Mouse (Mus musculus) forebrain, embryonic 16.5 days (tissue): Measurements from ENCODE around the gene Cfap70. TPM values are rescaled to one million over a fixed set of nuclear protein-coding genes. Genes with fewer than 3 reads are reported as not detected.

Experiments used
- ATAC-seq: fragments of 200-750 bp; cut with Nextera tagmentation; 2 replicates; pipeline ENCODE4 v1.8.0; 2017; ENCODE audit warnings: mild to moderate bottlenecking, moderate library complexity
- H3K27ac ChIP-seq: fragments of 300-500 bp; sonication (generic); 2 replicates; pipeline ENCODE4 v1.5.1; 2014; ENCODE audit warnings: low read length, control low read depth
- H3K27me3 ChIP-seq: fragments of 300-500 bp; sonication (generic); replicated peaks from 2 replicates; pipeline ENCODE4 v1.6.1; 2014; ENCODE audit warnings: low read length; ENCODE audit not compliant: control insufficient read depth, insufficient read depth
- H3K36me3 ChIP-seq: fragments of 300-500 bp; sonication (generic); 2 replicates; pipeline ENCODE4 v1.6.1; 2014; ENCODE audit not compliant: control insufficient read depth, insufficient read depth
- H3K4me1 ChIP-seq: fragments of 300-500 bp; sonication (generic); replicated peaks from 2 replicates; pipeline ENCODE4 v1.6.1; 2014; ENCODE audit warnings: low read length; ENCODE audit not compliant: control insufficient read depth, insufficient read depth
- H3K4me2 ChIP-seq: fragments of 300-500 bp; sonication (generic); 2 replicates; pipeline ENCODE4 v1.6.1; 2014; ENCODE audit warnings: mild to moderate bottlenecking, low read length, control low read depth
- H3K4me3 ChIP-seq: fragments of 300-500 bp; sonication (generic); replicated peaks from 2 replicates; pipeline ENCODE4 v1.5.1; 2014; ENCODE audit warnings: mild to moderate bottlenecking, low read length, control low read depth
- H3K9ac ChIP-seq: fragments of 300-500 bp; sonication (generic); replicated peaks from 2 replicates; pipeline ENCODE4 v1.6.1; 2014; ENCODE audit warnings: low read depth, low read length, control low read depth
- H3K9me3 ChIP-seq: fragments of 300-500 bp; sonication (generic); 2 replicates; pipeline ENCODE4 v1.6.1; 2016; ENCODE audit warnings: low read length; ENCODE audit not compliant: control insufficient read depth
- WGBS: fragments of 180-500 bp; shearing (Covaris S2); extraction: QIAGEN DNeasy Blood & Tissue Kit; methylation state at CpG from one replicate; pipeline ENCODE4 v1.1.7; 2014; 5-methylcytosine and 5-hydroxymethylcytosine counted together
- polyA plus RNA-seq: library from polyadenylated mRNA; unstranded; fragments of >200 nt; fragmentation: Nextera tagmentation; extraction: Ambion mirVana; gene quantifications from 2 replicates; pipeline ENCODE4 v1.2.1, GENCODE M21; 2015

Gene Cfap70
- polyA plus RNA-seq, 1 experiment from 2014 or later, result 1.1 TPM

GRCm38 (mm10) chr14:20393205-20393913 lies 58.7 kb downstream of the Cfap70 start, which contains the start of gene Mrps16:
Mrps16 (minus strand) TSS chr14:20393634.
- peak within 1 kb of the TSS; percentile 76 for H3K27ac ChIP-seq
- peak; percentile 98 for ATAC-seq
- H3K9me3 ChIP-seq, result no peaks in the 10 kb centered on the region
- H3K9ac ChIP-seq, result peak within 1 kb of the TSS; percentile 85
- H3K4me1 ChIP-seq, result peaks cover 15% of the 10 kb centered on the region
- WGBS, result under 1% methylated on average over 68 of the region's 68 CpGs
- peak within 1 kb of the TSS; percentile 63 for H3K4me3 ChIP-seq
- H3K4me2 ChIP-seq, result peak within 1 kb of the TSS; percentile 63
- H3K36me3 ChIP-seq, result no peaks in the 10 kb centered on the region
- H3K27me3 ChIP-seq, result no peaks in the 10 kb centered on the region

- 87% methylated on average over 3 of the region's 4 CpGs for WGBS
- no peak for ATAC-seq
- Histone ChIP-seq H3K9me3 (no peaks in the 10 kb centered on the region), H3K4me2 (no peak overlapping the region), H3K27ac (no peak overlapping the region), H3K4me3 (no peak overlapping the region), H3K36me3 (no peaks in the 10 kb centered on the region), H3K4me1 (peaks cover 25% of the 10 kb centered on the region), H3K27me3 (no peaks in the 10 kb centered on the region), H3K9ac (no peak overlapping the region)
These were observed 59.7 kb downstream of the Cfap70 start for GRCm38 (mm10) chr14:20392326-20392725.

- Histone ChIP-seq H3K4me1 (peaks cover 43% of the 10 kb centered on the region), H3K36me3 (peaks cover 4% of the 10 kb centered on the region; the same call in 1 of the 2 replicates), H3K4me2 (peak overlapping the region; percentile 87), H3K27me3 (no peaks in the 10 kb centered on the region), H3K9me3 (no peaks in the 10 kb centered on the region), H3K4me3 (peak overlapping the region; percentile 94), H3K27ac (no peak overlapping the region), H3K9ac (no peak overlapping the region)
- WGBS, result 86% methylated on average over 8 of the region's 8 CpGs
- no peak for ATAC-seq
These were observed 62.5 kb downstream of the Cfap70 start for GRCm38 (mm10) chr14:20389446-20390079.

GRCm38 (mm10) chr14:20388441-20389129 lies 63.4 kb downstream of the Cfap70 start, which contains the start of gene Dnajc9:
Dnajc9 (minus strand) TSS chr14:20388910.
- peaks cover 7% of the 10 kb centered on the region; the same call in 1 of the 2 replicates for H3K36me3 ChIP-seq
- peak within 1 kb of the TSS; percentile 83 for H3K9ac ChIP-seq
- under 1% methylated on average over 59 of the region's 59 CpGs for WGBS
- H3K4me2 ChIP-seq, result peak within 1 kb of the TSS; percentile 87
- peaks cover 40% of the 10 kb centered on the region for H3K4me1 ChIP-seq
- H3K27me3 ChIP-seq, result no peaks in the 10 kb centered on the region
- H3K9me3 ChIP-seq, result no peaks in the 10 kb centered on the region
- ATAC-seq, result peak; percentile 69
- peak within 1 kb of the TSS; percentile 86 for H3K27ac ChIP-seq
- peak within 1 kb of the TSS; percentile 94 for H3K4me3 ChIP-seq

- no peak for ATAC-seq
- no peak overlapping the region for H3K4me2 ChIP-seq
- no peaks in the 10 kb centered on the region for H3K9me3 ChIP-seq
- no peak overlapping the region for H3K9ac ChIP-seq
- H3K36me3 ChIP-seq, result peaks cover 15% of the 10 kb centered on the region
- no peaks in the 10 kb centered on the region for H3K4me1 ChIP-seq
- 91% methylated on average over 9 of the region's 9 CpGs for WGBS
- no peak overlapping the region for H3K4me3 ChIP-seq
- no peaks in the 10 kb centered on the region for H3K27me3 ChIP-seq
- no peak overlapping the region for H3K27ac ChIP-seq
These were observed 72.1 kb downstream of the Cfap70 start for GRCm38 (mm10) chr14:20379753-20380430.

GRCm38 (mm10) chr14:20379087-20379640 lies 72.9 kb downstream of the Cfap70 start:
- H3K27ac ChIP-seq, result no peak overlapping the region
- no peaks in the 10 kb centered on the region for H3K27me3 ChIP-seq
- WGBS, result 93% methylated on average over 5 of the region's 5 CpGs
- no peak overlapping the region for H3K4me3 ChIP-seq
- H3K9ac ChIP-seq, result no peak overlapping the region
- peaks cover 15% of the 10 kb centered on the region for H3K36me3 ChIP-seq
- H3K9me3 ChIP-seq, result no peaks in the 10 kb centered on the region
- ATAC-seq, result no peak
- no peak overlapping the region for H3K4me2 ChIP-seq
- H3K4me1 ChIP-seq, result no peaks in the 10 kb centered on the region

- WGBS, result 41% methylated on average over 13 of the region's 13 CpGs
- peaks cover 14% of the 10 kb centered on the region for H3K36me3 ChIP-seq
- no peak overlapping the region for H3K27ac ChIP-seq
- no peak overlapping the region for H3K4me3 ChIP-seq
- H3K9me3 ChIP-seq, result no peaks in the 10 kb centered on the region
- peak; percentile 28; the same call in 1 of the 2 replicates for ATAC-seq
- H3K4me2 ChIP-seq, result no peak overlapping the region
- H3K9ac ChIP-seq, result no peak overlapping the region
- no peaks in the 10 kb centered on the region for H3K4me1 ChIP-seq
- no peaks in the 10 kb centered on the region for H3K27me3 ChIP-seq
These were observed 73.5 kb downstream of the Cfap70 start for GRCm38 (mm10) chr14:20378313-20379061.

- no peak overlapping the region for H3K9ac ChIP-seq
- no peak overlapping the region for H3K4me3 ChIP-seq
- no peaks in the 10 kb centered on the region for H3K9me3 ChIP-seq
- H3K36me3 ChIP-seq, result peaks cover 16% of the 10 kb centered on the region
- ATAC-seq, result no peak
- H3K27me3 ChIP-seq, result no peaks in the 10 kb centered on the region
- H3K4me1 ChIP-seq, result no peaks in the 10 kb centered on the region
- H3K4me2 ChIP-seq, result no peak overlapping the region
- no peak overlapping the region for H3K27ac ChIP-seq
- WGBS, result 75% methylated on average over 4 of the region's 4 CpGs
These were observed 74.9 kb downstream of the Cfap70 start for GRCm38 (mm10) chr14:20377112-20377521.
